Mouse (Mus musculus) frontal cortex, postnatal 25 days (tissue): ENCODE data around the gene Tmsb15b2.
"Not testable (repeated sequence)": the region's sequence is repeated elsewhere in the genome, so short reads cannot be mapped to it uniquely, and the experiment has no call there.

Experiments used
- DNase-seq, 2 experiments: peaks; one replicate each; pipeline ENCODE4 v3.0.0; 2022; ENCODE audit warnings: low spot score in 2 of 2

Gene Tmsb15b2

GRCm38 (mm10) chrX:136975397-136975796 lies at the start of gene Tmsb15b2:
Tmsb15b2 (minus strand) TSS chrX:136975497.
- not testable (repeated sequence) for DNase-seq

GRCm38 (mm10) chrX:137019310-137019709 lies 44.0 kb upstream of the Tmsb15b2 start:
- peak; percentile 35 to 36 for DNase-seq

- DNase-seq: no peak
These were observed 42.4 kb upstream of the Tmsb15b2 start for GRCm38 (mm10) chrX:137017668-137018067.

GRCm38 (mm10) chrX:137015099-137015709 lies 39.9 kb upstream of the Tmsb15b2 start:
- DNase-seq: no peak

- no peak for DNase-seq
These were observed 21.0 kb upstream of the Tmsb15b2 start for GRCm38 (mm10) chrX:136996256-136996655.

- DNase-seq: no peak
These were observed 18.3 kb upstream of the Tmsb15b2 start for GRCm38 (mm10) chrX:136993641-136994040.

- DNase-seq: peak; percentile 52 to 63
These were observed 17.8 kb upstream of the Tmsb15b2 start, which contains the start of gene Zcchc18 for GRCm38 (mm10) chrX:136992978-136993547. Zcchc18 (plus strand) TSS chrX:136993155.

GRCm38 (mm10) chrX:136992191-136992965 lies 17.1 kb upstream of the Tmsb15b2 start:
- no peak for DNase-seq

GRCm38 (mm10) chrX:136991274-136991673 lies 16.0 kb upstream of the Tmsb15b2 start:
- DNase-seq: no peak

GRCm38 (mm10) chrX:136986039-136986438 lies 10.7 kb upstream of the Tmsb15b2 start:
- DNase-seq: no peak

- no peak for DNase-seq
These were observed 3.3 kb upstream of the Tmsb15b2 start for GRCm38 (mm10) chrX:136978616-136979015.

GRCm38 (mm10) chrX:136976424-136977084 lies 1.3 kb upstream of the Tmsb15b2 start, which contains the start of the genes Tmsb15l and Tmsb15b1:
Tmsb15l (minus strand) TSS chrX:136976869.
Tmsb15b1 (minus strand) TSS chrX:136976874.
- peak in 1 of 2 experiments; percentile 41 for DNase-seq

- no peak for DNase-seq
These were observed 15.6 kb downstream of the Tmsb15b2 start for GRCm38 (mm10) chrX:136959688-136960087.

- not testable (repeated sequence) for DNase-seq
These were observed 17.0 kb downstream of the Tmsb15b2 start for GRCm38 (mm10) chrX:136958300-136958699.

- peak; percentile 28 to 66 for DNase-seq
These were observed 17.6 kb downstream of the Tmsb15b2 start for GRCm38 (mm10) chrX:136957583-136958279.

- no peak for DNase-seq
These were observed 37.3 kb downstream of the Tmsb15b2 start for GRCm38 (mm10) chrX:136937985-136938384.

- no peak for DNase-seq
These were observed 48.3 kb downstream of the Tmsb15b2 start, which contains the start of gene H2bfm for GRCm38 (mm10) chrX:136927031-136927430. H2bfm (plus strand) TSS chrX:136927325.

GRCm38 (mm10) chrX:136925863-136926262 lies 49.4 kb downstream of the Tmsb15b2 start:
- DNase-seq: no peak
